Mouse (Mus musculus) 3134 (cell line): ENCODE measurements at regions not wholly inside any gene's neighbourhood (a gene's known extent, or its start where the extent isn't known, plus 50 kb on each side); places are given as distances from the start of the nearest gene placed in this dataset.

Experiments
- DNase-seq: peaks from one replicate; pipeline ENCODE4 v3.0.0-alpha.2; 2011; ENCODE audit warnings: low spot score; ENCODE audit not compliant: insufficient read length; ENCODE audit errors: extremely low read depth

DNA sequence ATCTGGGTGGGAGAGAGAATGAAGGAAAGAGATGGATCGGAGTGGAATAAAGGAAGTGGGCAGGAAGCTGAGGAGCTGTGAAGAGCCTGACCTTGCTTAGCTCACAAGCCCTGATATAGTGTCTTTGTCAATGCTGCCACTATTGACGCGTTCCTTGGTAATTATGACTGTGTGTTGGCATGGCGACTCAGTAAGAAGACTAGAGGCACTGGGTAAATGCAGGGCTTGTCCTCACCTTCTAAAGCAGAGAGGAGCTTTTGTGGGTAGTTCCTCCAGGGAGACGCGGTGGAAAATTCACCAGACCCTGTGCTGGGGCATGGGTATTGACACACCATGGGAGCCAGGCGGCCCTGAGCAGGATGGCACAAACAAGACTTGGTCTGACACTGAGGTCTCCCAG is 52.8 kb upstream of the Polg start:
- DNase-seq: no peak

DNA sequence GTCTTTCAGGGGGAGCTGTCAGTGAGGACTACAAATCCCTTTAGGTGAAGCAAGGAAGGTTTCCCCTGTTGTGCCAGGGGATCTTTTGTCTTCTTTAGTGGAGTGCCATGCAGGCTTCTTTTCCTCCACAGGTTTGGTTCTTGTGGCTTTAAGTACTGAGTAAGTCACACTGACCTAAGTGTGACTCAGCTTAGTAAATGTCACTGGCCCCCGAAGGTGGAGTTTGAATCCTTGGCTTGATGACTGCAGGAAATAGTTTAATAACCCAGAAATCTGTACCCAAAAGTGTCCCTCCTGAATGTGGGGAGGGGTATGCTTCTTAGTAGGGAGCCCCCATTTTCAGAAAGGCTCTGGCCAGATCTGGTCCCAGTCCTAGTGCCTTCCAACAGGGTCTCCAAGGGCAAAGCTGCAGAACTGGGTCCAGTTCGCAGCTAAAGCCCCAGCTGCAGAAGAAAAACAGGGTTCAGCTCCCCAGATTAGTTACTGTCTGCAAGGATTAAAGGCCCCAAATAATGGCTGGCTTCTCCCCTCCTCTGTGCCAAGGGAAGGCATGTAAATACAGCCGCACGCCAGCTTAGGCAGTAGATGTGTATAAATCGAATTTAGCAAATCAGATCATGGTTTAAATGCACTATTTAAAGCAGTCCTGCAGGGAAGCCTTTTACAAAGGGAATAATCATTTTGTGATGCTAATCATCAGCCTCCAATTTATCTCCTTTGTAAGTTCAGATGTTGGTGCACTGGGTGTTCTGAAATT is 51.6 kb upstream of the Polg start:
- DNase-seq: no peak

DNA sequence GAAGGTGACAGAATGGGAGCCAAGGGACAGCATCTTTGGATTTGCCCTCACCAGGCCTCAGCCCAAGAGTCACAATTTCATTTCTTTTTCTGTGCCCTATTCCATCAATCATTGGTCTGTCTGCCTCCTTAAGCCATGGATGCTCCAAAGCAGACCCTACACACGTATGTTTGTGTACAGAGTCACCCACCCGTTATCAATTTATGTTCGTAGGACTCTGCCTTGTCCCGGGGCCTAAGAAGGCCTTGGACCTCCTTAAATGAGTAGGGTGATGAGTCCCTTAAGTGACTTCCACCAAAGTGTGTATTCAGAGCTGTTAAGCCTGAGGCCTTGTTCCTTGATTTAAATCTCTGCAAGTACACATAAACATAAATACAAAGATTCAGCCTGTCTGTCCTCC is 50.1 kb upstream of the Polg start:
- no peak for DNase-seq
